Mouse (Mus musculus) spleen, postnatal 10 days (tissue): ENCODE results near the gene Bsg.
A peak's percentile ranks its signal among the peaks of the same experiment; 100 is the strongest.
"Not testable (repeated sequence)": the region's sequence is repeated elsewhere in the genome, so short reads cannot be mapped to it uniquely, and the experiment has no call there.

Experiments used
- DNase-seq, 2 experiments: peaks; one replicate each; pipeline ENCODE4 v3.0.0; 2021 to 2022; ENCODE audit warnings: low spot score in 2 of 2

Bsg gene

DNA sequence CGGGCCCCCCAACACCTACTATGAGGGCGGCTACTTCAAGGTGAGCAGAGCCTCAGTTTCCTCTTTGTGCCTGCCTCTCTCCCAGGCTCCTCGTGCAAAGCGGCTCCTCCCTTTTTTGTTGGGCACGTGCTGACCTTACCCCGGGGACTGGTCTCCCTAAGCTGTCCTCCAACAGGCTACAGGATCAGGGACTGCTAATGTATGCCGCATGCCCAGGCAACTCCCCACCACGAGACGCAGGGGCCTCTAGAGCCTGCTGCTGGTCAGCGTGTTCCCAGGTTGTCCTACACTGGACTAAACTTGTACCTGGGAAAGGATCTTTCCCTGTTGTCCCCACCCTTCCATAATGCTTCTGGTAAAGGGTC lies 21.8 kb upstream of the Bsg start:
- DNase-seq: peak; percentile 50 to 51

GRCm38 (mm10) chr10:79682916-79683582 lies 21.2 kb upstream of the Bsg start:
- DNase-seq: peak; percentile 55 to 81

GRCm38 (mm10) chr10:79683726-79684640 lies 20.3 kb upstream of the Bsg start:
- DNase-seq: no peak

- DNase-seq: no peak
Observed at GRCm38 (mm10) chr10:79684770-79685600, 19.3 kb upstream of the Bsg start.

- DNase-seq: no peak
Observed at GRCm38 (mm10) chr10:79686219-79686618, 18.1 kb upstream of the Bsg start.

GRCm38 (mm10) chr10:79686691-79687090 lies 17.6 kb upstream of the Bsg start:
- no peak for DNase-seq

GRCm38 (mm10) chr10:79687513-79687912 lies 16.8 kb upstream of the Bsg start:
- no peak for DNase-seq

DNA sequence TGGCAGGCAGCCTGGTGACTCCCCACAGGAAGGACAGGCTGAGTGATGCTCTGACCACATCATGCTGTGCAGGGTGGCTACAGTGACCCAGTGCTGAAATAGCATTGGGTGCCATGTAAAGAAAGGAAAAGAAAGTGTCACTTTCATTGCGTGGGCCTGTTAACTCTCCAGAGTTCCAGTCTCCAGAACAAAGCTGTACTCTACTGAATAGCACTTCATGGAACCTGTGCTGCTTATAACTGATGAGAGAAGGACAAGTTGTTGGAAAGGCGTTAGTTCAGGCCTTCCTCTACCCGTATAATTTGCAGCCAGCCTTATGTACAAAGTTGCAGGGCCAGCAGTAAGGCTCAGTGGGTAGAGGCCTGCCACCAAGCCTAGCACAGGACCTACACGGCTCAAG lies 15.6 kb upstream of the Bsg start, which contains the start of gene Gzmm:
TSS of gene Gzmm (plus strand) at position 301 of the 400 bp plus-strand sequence.
- DNase-seq: no peak

- no peak for DNase-seq
Observed at GRCm38 (mm10) chr10:79689178-79689577, 15.1 kb upstream of the Bsg start.

GRCm38 (mm10) chr10:79691986-79692548 lies 12.2 kb upstream of the Bsg start:
- DNase-seq: no peak

DNA sequence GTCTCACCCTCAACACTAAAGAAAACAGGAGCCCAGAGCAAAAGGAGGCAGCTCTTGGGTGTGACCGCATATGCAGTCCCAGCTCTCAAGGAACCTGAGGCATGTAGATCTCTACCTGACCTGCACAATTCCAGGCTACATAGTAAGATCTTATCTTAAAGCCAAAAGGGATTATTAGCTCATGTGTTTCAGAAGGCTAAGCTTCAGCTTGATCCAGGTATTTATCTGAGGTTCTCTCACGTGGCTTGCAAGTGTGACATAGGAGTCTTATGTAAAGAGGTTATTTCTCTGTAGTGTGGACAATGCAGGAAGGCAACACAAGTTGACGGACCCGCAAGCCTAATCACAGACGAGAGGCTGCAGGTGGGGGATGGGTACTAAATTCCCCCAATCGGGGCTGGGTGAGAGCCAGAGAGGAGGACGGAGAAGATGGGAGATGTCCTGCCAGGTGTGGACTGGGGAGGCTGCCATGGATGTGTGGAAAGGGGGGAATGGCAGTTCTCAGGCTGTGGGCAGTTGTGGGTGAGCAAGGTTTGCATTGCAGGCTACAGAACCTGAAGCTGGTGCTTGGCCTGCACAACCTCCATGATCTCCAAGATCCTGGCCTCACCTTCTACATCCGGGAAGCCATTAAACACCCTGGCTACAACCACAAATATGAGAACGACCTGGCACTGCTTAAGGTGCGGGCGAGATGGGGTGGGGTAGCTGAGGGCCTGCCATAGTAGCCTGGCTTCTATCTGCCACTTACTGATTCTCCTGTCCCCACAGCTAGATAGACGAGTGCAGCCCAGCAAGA lies 10.5 kb upstream of the Bsg start:
- DNase-seq: no peak

GRCm38 (mm10) chr10:79694379-79694655 lies 10.0 kb upstream of the Bsg start:
- no peak for DNase-seq

GRCm38 (mm10) chr10:79695231-79696128 lies 8.8 kb upstream of the Bsg start:
- peak; percentile 77 to 91 for DNase-seq

DNA sequence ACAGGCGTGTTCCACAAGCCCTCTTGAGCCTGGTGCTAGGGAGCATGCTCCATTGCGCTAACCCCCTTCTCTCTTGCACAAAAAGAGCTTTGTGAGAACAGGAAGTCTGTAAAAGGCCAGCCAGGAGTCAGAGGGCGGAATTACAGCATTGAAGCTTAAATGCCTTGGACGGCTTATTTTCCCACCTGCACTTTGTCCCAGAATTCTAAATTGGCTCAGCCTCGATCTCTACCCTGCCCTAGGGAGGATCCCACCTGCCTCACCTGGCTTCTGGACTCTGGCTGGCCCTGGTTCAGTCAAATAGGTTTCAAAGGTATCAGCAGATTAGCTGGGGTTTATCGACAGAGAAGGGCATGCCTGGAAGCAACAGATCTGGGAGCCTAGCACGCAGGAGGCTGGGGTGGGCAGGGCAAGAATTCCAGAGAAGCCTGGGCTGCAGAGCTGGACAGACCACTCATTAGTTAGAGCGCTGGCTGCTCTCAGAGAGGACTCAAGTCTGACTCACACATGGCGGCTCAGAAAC lies 8.1 kb upstream of the Bsg start:
- DNase-seq: no peak

DNA sequence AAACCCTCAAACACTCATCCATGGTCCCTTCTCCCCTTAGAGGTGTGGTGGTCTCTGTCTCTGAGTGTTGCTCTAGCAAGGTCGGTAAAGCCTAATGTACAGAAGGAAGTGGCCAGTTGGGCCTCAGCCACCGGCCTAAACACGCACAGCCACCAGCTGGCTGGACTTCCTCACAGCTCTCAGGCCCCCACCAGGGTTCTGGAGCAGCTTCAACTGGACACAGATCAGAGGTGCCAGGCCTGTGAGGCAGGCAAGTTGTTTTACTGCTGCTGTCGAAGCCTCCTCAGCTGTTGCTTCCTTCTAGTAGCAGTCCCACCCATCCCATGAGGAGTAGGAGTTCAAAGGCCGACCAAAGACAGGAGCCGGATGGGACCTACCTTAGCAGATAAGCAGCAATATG lies 6.4 kb upstream of the Bsg start:
- no peak for DNase-seq

DNA sequence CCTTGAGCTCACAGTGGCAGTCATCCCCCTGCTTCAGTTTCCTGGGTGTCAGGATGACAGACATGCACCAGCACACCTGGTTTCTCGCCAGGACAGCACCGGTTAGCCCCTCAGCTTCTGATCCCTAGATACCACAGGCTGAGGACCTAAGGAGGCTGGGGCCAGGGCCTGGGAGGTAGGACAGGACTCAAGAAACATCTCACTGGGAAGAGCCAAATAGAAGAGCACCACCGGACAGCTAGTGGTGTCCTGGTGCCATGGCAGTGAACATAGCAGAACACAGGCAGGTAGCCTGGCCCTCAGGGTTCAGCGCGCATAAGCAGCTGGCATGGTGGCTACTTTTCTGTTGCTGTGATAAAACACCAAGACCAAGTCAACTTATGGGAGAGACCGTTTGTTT lies 5.8 kb upstream of the Bsg start:
- no peak for DNase-seq

DNA sequence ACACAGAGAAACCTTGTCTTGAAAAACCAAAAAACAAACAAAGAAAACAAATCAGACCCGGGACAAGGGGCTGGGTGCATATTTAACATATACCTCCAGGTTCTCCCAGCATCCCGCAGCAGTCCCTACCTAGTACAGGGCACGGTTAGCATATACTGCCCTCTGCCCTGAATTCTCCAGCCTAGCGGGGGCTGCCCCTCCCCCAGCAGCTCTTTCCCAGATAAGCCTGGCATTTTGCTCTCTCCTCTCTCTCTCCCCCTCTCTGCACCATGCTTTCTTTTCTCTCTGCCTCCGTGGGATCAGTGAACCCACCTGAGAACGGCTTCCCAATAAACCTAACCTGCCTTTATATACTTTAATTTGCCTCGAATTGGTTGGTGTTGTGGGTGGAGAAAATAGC lies 3.6 kb upstream of the Bsg start:
- DNase-seq: no peak

DNA sequence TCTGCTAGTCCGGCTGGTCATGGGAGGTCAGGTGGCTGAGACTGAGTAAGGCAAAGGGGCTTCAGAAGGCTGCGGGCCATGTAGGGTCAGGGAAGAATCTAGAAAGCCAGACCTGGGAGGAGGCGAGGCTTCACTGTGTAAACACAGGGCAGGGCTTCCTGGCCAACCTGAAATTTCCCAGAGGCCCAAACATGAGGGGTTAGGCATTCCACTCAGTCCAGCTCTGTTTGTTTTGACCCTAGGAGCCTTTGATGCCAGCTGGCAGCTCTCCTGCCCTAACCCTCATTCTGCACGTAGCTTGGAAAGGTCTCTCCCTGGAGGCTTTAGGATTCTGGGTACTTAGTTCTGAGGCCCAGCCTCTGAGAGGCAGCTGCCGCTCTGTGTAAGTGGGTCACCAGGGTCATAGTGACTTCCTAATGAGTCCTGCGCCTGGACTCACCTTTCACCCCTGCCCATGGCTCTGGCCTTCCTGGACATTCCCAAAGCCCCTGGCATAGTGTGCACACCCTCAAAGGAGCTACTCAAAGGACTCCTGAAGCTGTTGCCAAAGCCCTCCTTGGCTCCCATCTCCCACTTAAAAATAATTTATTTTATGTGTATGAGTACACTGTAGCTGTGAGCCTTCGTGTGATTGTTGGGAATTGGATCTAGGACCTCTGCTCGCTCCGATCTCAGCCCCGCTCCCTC lies 2.7 kb upstream of the Bsg start:
- DNase-seq: no peak

DNA sequence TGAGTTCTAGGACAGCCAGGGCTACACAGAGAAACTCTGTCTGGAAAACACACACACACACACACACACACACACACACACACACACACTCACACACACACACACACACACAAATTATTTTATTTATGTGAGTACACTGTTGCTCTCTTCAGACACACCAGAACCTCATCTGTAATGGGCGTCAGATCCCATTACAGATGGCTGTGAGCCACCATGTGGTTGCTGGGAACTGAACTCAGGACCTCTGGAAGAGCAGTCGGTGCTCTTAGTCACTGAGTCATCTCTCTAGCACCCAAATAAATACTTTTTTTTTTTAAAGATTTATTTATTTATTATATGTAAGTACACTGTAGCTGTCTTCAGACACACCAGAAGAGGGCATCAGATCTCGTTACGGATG lies 1.3 kb upstream of the Bsg start:
- DNase-seq: not testable (repeated sequence)
